Mouse (Mus musculus) lung, postnatal 0 days (tissue): ENCODE measurements around the gene Csde1. TPM values are rescaled to one million over a fixed set of nuclear protein-coding genes. Genes with fewer than 3 reads are reported as not detected.

Experiments used
- ATAC-seq: fragments of 200-750 bp; cut with Nextera tagmentation; 2 replicates; pipeline ENCODE4 v1.8.0; 2017; ENCODE audit warnings: moderate library complexity
- DNase-seq: peaks from one replicate; pipeline ENCODE4 v3.0.0-alpha.2; 2016; ENCODE audit warnings: low spot score
- H3K27ac ChIP-seq: fragments of 300-500 bp; sonication (generic); 2 replicates; pipeline ENCODE4 v1.5.1; 2014; ENCODE audit warnings: antibody characterized with exemption, mild to moderate bottlenecking, low read length, mixed read lengths
- H3K27me3 ChIP-seq: fragments of 300-500 bp; sonication (generic); replicated peaks from 2 replicates; pipeline ENCODE4 v1.6.1; 2014; ENCODE audit warnings: low read length, mixed read lengths; ENCODE audit not compliant: insufficient read depth
- H3K36me3 ChIP-seq: fragments of 300-500 bp; sonication (generic); 2 replicates; pipeline ENCODE4 v1.6.1; 2014; ENCODE audit warnings: low read length, mixed read lengths; ENCODE audit not compliant: insufficient read depth
- H3K4me1 ChIP-seq: fragments of 300-500 bp; sonication (generic); 2 replicates; pipeline ENCODE4 v1.6.1; 2014; ENCODE audit warnings: antibody characterized with exemption, low read depth, low read length, mixed read lengths; ENCODE audit not compliant: insufficient read depth
- H3K4me2 ChIP-seq: fragments of 300-500 bp; sonication (generic); replicated peaks from 2 replicates; pipeline ENCODE4 v1.6.1; 2014; ENCODE audit warnings: low read depth, mild to moderate bottlenecking, low read length, moderate library complexity, mixed read lengths
- H3K4me3 ChIP-seq: fragments of 300-500 bp; sonication (generic); 2 replicates; pipeline ENCODE4 v1.5.1; 2014; ENCODE audit warnings: low read depth, low read length
- H3K9ac ChIP-seq: fragments of 300-500 bp; sonication (generic); replicated peaks from 2 replicates; pipeline ENCODE4 v1.6.1; 2014; ENCODE audit warnings: low read depth, mild to moderate bottlenecking
- H3K9me3 ChIP-seq: fragments of 300-500 bp; sonication (generic); 2 replicates; pipeline ENCODE4 v1.6.1; 2016; ENCODE audit warnings: low read length, mixed read lengths
- CTCF ChIP-seq: IDR thresholded peaks from 2 replicates; pipeline ENCODE4 v1.5.1; 2016; ENCODE audit warnings: antibody characterized with exemption, mild to moderate bottlenecking
- EP300 ChIP-seq: IDR thresholded peaks from 2 replicates; pipeline ENCODE4 v1.6.1; 2016; ENCODE audit warnings: antibody characterized with exemption, mild to moderate bottlenecking, control low read depth
- WGBS: fragments of 180-500 bp; shearing (Covaris S2); extraction: QIAGEN DNeasy Blood & Tissue Kit; methylation state at CpG from one replicate; pipeline ENCODE4 v1.1.7; 2014; 5-methylcytosine and 5-hydroxymethylcytosine counted together
- polyA plus RNA-seq: library from polyadenylated mRNA; unstranded; fragments of >200 nt; fragmentation: Nextera tagmentation; extraction: Ambion mirVana; gene quantifications from 2 replicates; pipeline ENCODE4 v1.2.1, GENCODE M21; 2015

The Csde1 gene
- polyA plus RNA-seq, 1 experiment from 2014 or later, result 167 TPM

GRCm38 (mm10) chr3:102992936-102993335 is 27.3 kb upstream of the Csde1 start:
- H3K9ac ChIP-seq, result no peak overlapping the region
- 3% methylated on average over 3 of the region's 3 CpGs for WGBS
- no peak overlapping the region for H3K4me3 ChIP-seq
- peaks cover 3% of the 10 kb centered on the region for H3K4me1 ChIP-seq
- no peaks in the 10 kb centered on the region for H3K27me3 ChIP-seq
- no peaks in the 10 kb centered on the region for H3K9me3 ChIP-seq
- H3K27ac ChIP-seq, result no peak overlapping the region
- peak; percentile 24; the same call in 1 of the 2 replicates for TF ChIP-seq EP300
- no peak for TF ChIP-seq CTCF
- no peak overlapping the region for H3K4me2 ChIP-seq
- no peaks in the 10 kb centered on the region for H3K36me3 ChIP-seq
- DNase-seq (peak; percentile 56), ATAC-seq (peak; percentile 6; the same call in 1 of the 2 replicates)

- H3K27ac ChIP-seq, result peak overlapping the region; percentile 97
- H3K9ac ChIP-seq, result no peak overlapping the region
- H3K4me2 ChIP-seq, result peak overlapping the region; percentile 60
- H3K27me3 ChIP-seq, result no peaks in the 10 kb centered on the region
- DNase-seq (no peak), ATAC-seq (no peak)
- peaks cover 18% of the 10 kb centered on the region for H3K36me3 ChIP-seq
- peak overlapping the region; percentile 75 for H3K4me3 ChIP-seq
- TF ChIP-seq CTCF (no peak), EP300 (peak; percentile 8; the same call in 1 of the 2 replicates)
- H3K9me3 ChIP-seq, result no peaks in the 10 kb centered on the region
- peaks cover 3% of the 10 kb centered on the region for H3K4me1 ChIP-seq
- WGBS, result 42% methylated on average over 7 of the region's 7 CpGs
Observed at GRCm38 (mm10) chr3:102995233-102995604, 25.0 kb upstream of the Csde1 start.

GRCm38 (mm10) chr3:102995605-102996321 is 24.5 kb upstream of the Csde1 start, which contains the start of gene Sike1:
Gene Sike1 (plus strand): TSS chr3:102995708.
- ATAC-seq, result peak; percentile 98
- DNase-seq, result peak; percentile 97
- Histone ChIP-seq H3K27me3 (no peaks in the 10 kb centered on the region), H3K4me3 (peak within 1 kb of the TSS; percentile 75), H3K4me1 (peaks cover 3% of the 10 kb centered on the region), H3K9me3 (no peaks in the 10 kb centered on the region), H3K27ac (peak within 1 kb of the TSS; percentile 97), H3K36me3 (peaks cover 23% of the 10 kb centered on the region), H3K9ac (peak within 1 kb of the TSS; percentile 73), H3K4me2 (peak within 1 kb of the TSS; percentile 60)
- WGBS, result under 1% methylated on average over 52 of the region's 60 CpGs
- TF ChIP-seq EP300 (peak; percentile 74), CTCF (0 out of 2 replicates have a peak, but pooled peaks have one; percentile 6)

GRCm38 (mm10) chr3:102997036-102997435 is 23.2 kb upstream of the Csde1 start:
- 45% methylated on average over 10 of the region's 10 CpGs for WGBS
- no peak for ATAC-seq
- H3K9me3 ChIP-seq, result no peaks in the 10 kb centered on the region

GRCm38 (mm10) chr3:102997591-102997990 is 22.6 kb upstream of the Csde1 start:
- peaks cover 3% of the 10 kb centered on the region for H3K4me1 ChIP-seq
- H3K9me3 ChIP-seq, result no peaks in the 10 kb centered on the region
- no peaks in the 10 kb centered on the region for H3K27me3 ChIP-seq
- ATAC-seq (no peak), DNase-seq (peak; percentile 6)
- no peak overlapping the region for H3K4me2 ChIP-seq
- H3K36me3 ChIP-seq, result peaks cover 25% of the 10 kb centered on the region
- 78% methylated on average over 3 of the region's 3 CpGs for WGBS
- 0 out of 2 replicates have a peak overlapping the region, but pooled peaks have one; percentile 4 for H3K27ac ChIP-seq
- no peak overlapping the region for H3K9ac ChIP-seq
- TF ChIP-seq EP300, result no peak
- TF ChIP-seq CTCF, result no peak
- no peak overlapping the region for H3K4me3 ChIP-seq

More at GRCm38 (mm10) chr3:102997036-102997435, 23.2 kb upstream of the Csde1 start:
- no peak overlapping the region for H3K4me2 ChIP-seq
- DNase-seq, result peak; percentile 46
- no peak overlapping the region for H3K4me3 ChIP-seq
- no peak overlapping the region for H3K9ac ChIP-seq
- peaks cover 3% of the 10 kb centered on the region for H3K4me1 ChIP-seq
- no peak for TF ChIP-seq CTCF
- TF ChIP-seq EP300, result 0 out of 2 replicates have a peak, but pooled peaks have one; percentile 47
- peaks cover 25% of the 10 kb centered on the region for H3K36me3 ChIP-seq
- H3K27me3 ChIP-seq, result no peaks in the 10 kb centered on the region
- H3K27ac ChIP-seq, result peak overlapping the region; percentile 97; the same call in 1 of the 2 replicates

- Histone ChIP-seq H3K27ac (no peak overlapping the region), H3K9ac (no peak overlapping the region), H3K4me2 (no peak overlapping the region), H3K27me3 (no peaks in the 10 kb centered on the region), H3K4me1 (peaks cover 2% of the 10 kb centered on the region), H3K4me3 (no peak overlapping the region), H3K9me3 (no peaks in the 10 kb centered on the region), H3K36me3 (peaks cover 27% of the 10 kb centered on the region)
- WGBS, result 92% methylated on average over 7 of the region's 7 CpGs
- ATAC-seq (no peak), DNase-seq (no peak)
- TF ChIP-seq EP300, result no peak
- TF ChIP-seq CTCF, result no peak
Observed at GRCm38 (mm10) chr3:103001595-103001994, 18.6 kb upstream of the Csde1 start.
